Mouse (Mus musculus): ENCODE results near the gene Gm10392.
"Not testable (repeated sequence)": the region's sequence is repeated elsewhere in the genome, so short reads cannot be mapped to it uniquely, and the experiment has no call there.

The Gm10392 gene

GRCm38 (mm10) chr11:77519043-77519442, at the start of gene Gm10392:
Gene Gm10392 (minus strand): TSS chr11:77519198.
- no peak for DNase-seq (ENCODE audit: low spot score)

DNA sequence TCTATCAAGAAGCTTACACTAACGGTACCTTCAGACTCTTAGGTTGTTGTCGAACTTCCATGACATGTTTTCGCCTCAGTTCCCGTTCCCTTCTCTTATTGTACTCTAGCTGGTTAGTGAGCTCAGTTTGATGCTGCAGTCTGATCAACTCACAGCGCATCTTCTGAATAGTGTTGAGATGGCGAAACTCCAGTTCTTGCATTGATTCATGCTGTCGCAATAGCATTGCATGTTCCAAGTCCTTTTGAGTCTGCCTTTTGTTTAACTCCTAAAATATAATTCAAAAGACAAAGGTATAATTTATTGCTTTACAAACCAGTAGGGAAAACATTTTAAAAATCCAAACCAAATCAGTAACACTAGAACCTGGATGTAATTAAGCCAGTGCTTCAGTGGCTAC, 26.3 kb upstream of the Gm10392 start:
- DNase-seq (ENCODE audit: low spot score) = no peak

- no peak for DNase-seq (ENCODE audit: low spot score)
These were observed 13.3 kb upstream of the Gm10392 start for GRCm38 (mm10) chr11:77532202-77532846.

- no peak for DNase-seq (ENCODE audit: low spot score)
These were observed 11.9 kb upstream of the Gm10392 start for GRCm38 (mm10) chr11:77530862-77531261.

DNA sequence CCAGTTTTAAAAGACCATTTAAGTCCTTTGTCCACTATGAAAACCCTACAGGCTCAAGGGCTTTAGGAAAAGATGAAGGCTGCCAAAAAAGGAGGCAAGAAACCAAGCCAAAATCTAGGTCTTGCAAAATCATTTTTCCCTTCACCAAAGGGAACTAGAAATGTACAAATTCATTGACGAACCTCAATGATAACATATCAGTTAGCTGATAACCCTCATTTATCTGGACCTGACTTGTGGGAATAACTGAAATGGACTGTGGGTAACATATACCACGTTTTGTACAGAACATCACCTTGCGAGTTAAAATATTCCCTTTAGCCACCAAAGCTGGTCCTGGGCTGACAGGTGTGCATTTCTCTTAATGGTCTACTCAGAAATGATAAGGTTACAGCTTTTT, 10.6 kb upstream of the Gm10392 start:
- DNase-seq (ENCODE audit: low spot score) = no peak

DNA sequence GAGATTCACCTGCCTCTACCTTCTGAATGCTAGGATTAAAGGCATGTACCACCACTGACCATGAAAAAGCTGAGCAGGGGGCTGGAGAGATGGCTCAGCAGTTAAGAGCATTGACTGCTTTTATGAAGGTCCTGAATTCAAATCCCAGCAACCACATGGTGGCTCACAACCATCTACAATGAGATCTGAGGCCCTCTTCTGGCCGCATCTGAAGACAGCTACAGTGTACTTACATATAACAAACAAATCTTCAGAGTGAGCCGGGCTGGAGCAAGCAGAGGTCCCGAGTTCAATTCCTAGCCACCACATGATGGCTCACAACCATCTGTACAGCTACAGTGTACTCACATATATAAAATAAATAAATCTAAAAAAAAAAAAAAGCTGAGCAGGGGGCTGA, 9.4 kb upstream of the Gm10392 start:
- not testable (repeated sequence) for DNase-seq (ENCODE audit: low spot score)

DNA sequence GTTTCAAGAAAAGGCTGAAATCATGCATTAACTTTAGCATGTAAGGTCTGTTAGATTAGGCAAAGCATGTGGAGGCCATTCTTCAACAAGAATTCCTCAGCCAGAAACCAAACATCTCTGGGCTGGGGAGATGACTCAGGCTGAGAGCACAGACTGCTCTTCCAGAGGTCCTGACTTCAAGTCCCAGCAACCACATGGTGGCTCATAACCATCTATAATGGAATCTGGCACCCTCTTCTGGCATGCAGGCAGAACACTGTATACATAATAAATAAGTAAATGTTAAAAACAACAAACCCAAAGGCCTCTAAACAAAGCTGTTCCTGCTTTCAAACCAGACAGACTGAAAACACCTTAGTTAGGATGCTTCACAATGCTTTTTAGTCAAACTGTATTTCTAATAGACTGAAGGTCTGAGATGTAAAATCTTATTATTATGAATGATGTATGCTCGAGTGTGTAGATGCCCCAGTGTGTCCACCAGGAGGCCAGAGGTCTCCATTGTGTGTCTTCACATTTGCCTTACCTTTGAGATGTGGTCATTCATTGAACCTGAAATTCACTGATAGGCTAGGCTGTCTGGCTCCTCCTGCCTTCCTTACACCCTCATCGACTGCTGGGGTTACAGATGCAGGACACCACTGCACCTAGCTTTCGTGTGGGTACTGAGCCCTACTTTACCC, 6.9 kb upstream of the Gm10392 start:
- DNase-seq (ENCODE audit: low spot score) = no peak

- no peak for DNase-seq (ENCODE audit: low spot score)
These were observed 1.9 kb upstream of the Gm10392 start for GRCm38 (mm10) chr11:77520601-77521529.

DNA sequence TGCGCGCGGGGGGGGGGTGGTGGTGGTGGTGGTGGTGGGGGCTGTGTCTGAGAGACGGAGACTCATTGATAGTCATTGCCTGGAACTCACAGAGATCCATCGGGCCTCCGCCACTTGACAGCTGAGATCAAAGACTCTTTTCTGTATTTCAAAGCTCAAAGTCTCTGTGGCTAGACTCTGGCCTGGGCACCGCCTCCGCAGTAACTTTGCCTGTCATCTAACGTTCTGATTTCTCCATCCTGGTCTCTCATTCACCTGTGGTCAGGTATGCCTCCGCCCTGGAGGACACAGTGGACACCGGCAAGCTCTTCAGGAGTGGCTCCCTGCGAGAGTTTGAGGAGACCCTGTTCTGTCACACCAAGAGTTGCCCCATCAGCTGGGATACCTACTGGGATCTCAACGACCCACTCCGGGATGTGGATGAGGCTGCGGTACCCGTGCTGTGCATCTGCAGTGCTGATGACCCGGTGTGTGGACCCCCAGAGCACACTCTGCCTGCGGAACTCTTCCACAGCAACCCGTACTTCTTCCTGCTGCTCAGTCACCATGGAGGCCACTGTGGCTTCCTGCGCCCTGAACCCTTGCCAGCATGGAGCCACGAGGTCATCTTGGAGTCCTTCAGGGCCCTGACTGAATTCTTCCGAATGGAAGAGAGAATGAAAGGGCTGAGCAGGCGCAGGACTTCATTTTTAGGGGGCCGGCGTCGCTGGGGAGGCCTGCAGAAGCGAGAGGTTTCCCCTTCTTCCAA, 773 bp downstream of the Gm10392 start:
- DNase-seq (ENCODE audit: low spot score) = no peak

GRCm38 (mm10) chr11:77516553-77517425, 2.2 kb downstream of the Gm10392 start:
- no peak for DNase-seq (ENCODE audit: low spot score)

GRCm38 (mm10) chr11:77515637-77516552, 3.1 kb downstream of the Gm10392 start, which contains the start of gene Trp53i13:
Gene Trp53i13 (minus strand): TSS chr11:77515980.
- DNase-seq (ENCODE audit: low spot score) = no peak

- no peak for DNase-seq (ENCODE audit: low spot score)
These were observed 4.0 kb downstream of the Gm10392 start, which contains the start of gene Abhd15 for GRCm38 (mm10) chr11:77514832-77515636. Gene Abhd15 (plus strand): TSS chr11:77515121.

GRCm38 (mm10) chr11:77514281-77514831, 4.6 kb downstream of the Gm10392 start:
- DNase-seq (ENCODE audit: low spot score) = no peak

DNA sequence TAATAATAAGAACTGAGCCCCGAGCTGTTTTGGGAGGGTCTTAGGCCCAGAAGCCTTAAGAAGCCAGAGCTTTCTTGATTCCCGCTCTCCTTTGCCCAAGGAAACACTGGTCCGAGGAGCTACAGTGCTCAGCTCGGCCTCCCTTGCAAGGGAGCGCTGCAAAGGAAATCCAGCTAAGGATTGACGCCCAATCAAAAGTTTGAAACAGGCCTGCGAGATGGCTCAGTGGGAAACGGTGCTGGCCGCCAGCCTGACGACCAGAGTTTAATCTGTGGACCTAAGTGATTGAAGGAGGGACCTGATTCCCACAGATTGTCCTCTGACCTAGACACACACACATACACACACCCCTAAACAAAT, 5.2 kb downstream of the Gm10392 start:
- no peak for DNase-seq (ENCODE audit: low spot score)

DNA sequence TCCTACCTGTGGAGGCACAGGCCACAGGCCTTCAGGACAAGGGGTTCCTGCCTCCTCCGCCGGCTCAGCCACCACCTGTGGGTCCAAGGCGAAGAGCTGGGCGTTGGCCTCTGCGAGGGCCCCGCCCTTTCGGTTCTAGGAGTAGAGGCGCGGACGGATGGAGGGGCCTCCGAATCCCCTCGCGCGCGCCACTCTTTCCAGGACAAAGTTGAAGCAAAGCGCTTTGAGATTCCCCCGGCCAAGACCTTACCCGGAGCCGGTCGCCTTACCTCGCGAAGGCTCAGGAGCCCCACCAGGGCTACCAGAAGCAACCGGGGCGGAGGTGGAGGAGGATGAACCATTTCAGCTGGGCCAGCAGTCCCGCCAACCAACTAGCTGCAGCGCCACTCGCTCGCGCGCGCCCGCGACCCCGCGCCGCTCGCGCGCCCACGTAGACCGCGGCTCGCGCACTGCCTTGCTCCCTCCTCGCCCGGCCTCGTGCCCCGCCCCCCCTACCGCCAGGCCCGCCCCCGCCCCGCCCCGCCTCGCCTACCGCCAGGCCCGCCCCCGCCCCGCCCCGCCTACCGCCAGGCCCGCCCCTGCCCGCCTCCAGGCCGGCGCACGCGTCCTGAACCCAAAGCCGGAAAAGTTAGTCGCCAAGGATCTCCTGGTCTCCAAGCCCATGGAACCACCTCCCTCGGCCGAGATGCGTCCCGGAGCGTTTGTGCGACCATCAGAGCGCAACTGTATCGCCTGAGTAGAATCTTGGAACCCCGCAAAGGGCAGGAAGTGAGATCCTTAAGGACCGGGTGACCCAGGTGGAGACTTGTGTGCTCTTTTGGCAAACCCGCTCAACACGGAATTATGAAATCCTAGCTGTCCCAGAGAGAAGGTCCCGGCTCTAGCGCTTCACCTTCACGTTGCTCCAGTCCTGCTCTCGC, 5.8 kb downstream of the Gm10392 start:
- no peak for DNase-seq (ENCODE audit: low spot score)

DNA sequence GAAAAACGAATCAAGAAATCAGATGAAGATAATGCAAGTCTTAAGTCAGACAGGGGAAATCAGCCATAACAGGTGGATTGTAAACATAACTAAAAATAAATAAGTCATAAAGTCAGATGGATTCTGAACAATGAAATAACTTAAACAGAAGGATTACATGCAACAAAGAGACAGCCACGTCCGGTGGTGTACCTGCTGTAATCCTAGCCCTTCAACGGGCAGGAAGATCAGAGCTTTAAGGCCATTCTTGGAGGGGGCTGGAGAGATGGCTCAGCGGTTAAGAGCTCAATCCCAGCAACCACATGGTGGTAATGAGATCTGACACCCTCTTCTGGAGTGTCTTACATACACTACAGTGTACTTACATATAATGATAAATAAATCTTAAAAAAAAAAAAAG, 7.7 kb downstream of the Gm10392 start:
- no peak for DNase-seq (ENCODE audit: low spot score)

All from left cerebral cortex, adult 11 months (tissue).